Mouse (Mus musculus): ENCODE measurements around the gene Olfr549. TPM values are rescaled to one million over a fixed set of nuclear protein-coding genes. Genes with fewer than 3 reads are reported as not detected.

Olfr549 gene
- polyA plus RNA-seq, 1 experiment from 2014 or later: not detected

DNA sequence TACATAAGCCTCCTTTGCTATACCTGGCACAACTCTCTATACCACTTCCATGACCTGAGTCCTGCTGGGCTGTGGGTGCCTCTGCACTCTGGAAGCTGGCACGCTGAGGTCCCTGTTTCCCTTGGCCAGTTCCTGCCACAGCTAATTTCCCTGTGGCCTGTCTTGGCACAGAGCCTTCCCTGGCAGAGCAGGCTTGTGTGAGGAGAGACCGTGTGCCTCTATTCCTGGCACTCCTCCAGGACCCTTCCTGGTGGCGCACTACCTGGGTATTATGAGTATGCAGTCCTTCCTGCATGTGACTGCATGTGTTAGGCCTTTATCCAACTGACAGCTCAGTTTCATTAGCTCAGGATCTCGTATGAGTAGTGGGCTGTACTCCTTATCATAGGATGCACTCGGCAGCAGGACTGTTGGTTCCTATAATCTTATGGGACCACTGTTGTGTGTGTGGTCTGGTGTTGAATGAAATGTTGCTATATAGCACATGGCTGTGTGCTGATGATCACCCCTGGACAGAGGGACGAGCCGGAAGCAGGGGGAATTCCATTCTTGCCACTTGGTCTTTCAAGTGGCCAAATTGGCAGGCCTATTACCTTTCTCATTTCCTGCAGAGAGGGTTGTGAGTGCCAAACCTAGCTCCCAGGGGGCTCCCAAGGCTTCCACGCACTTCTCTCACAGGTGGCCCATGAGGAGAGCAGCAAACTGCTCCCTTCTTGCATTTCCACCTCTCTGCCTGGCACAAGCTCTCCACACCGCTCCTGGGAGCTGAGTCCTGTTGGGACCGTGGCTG, 33.2 kb upstream of the Olfr549 start:
- 40% methylated on average over 10 of the region's 10 CpGs for WGBS
- Histone ChIP-seq H3K9ac (replicated peaks; ENCODE audit: low read depth, low read length) (no peak overlapping the region), H3K9me3 (ENCODE audit: control insufficient read depth, low read length) (no peaks in the 10 kb centered on the region), H3K36me3 (ENCODE audit: control insufficient read depth, insufficient read depth) (no peaks in the 10 kb centered on the region), H3K27me3 (replicated peaks; ENCODE audit: control insufficient read depth, insufficient read depth, low read length) (peaks cover 3% of the 10 kb centered on the region; the same call in 1 of the 2 replicates), H3K4me1 (replicated peaks; ENCODE audit: control insufficient read depth, insufficient read depth, low read length) (peaks cover 16% of the 10 kb centered on the region), H3K4me3 (replicated peaks; ENCODE audit: low read length) (no peak overlapping the region), H3K27ac (ENCODE audit: low read length) (no peak overlapping the region), H3K4me2 (ENCODE audit: low read length) (no peak overlapping the region)
- ATAC-seq: 0 out of 2 replicates have a peak, but pooled peaks have one; percentile 3

DNA sequence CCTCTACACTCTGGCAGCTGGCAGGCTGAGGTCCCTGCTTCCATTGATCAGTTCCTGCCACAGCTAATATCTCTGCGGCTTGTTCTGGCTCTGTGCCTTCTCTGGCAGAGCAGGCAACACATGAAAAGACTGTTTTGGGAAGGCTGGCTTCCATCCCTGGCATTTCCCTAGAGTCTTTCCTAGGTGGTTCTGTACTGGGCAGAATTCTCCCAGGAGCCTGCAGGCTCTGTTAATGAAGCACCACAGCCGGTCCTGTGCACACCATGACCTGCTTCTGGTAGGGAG, 32.7 kb upstream of the Olfr549 start:
- Histone ChIP-seq H3K4me2 (ENCODE audit: low read length) (no peak overlapping the region), H3K4me1 (replicated peaks; ENCODE audit: control insufficient read depth, insufficient read depth, low read length) (peaks cover 16% of the 10 kb centered on the region), H3K9ac (replicated peaks; ENCODE audit: low read depth, low read length) (no peak overlapping the region), H3K36me3 (ENCODE audit: control insufficient read depth, insufficient read depth) (no peaks in the 10 kb centered on the region), H3K27ac (ENCODE audit: low read length) (no peak overlapping the region), H3K4me3 (replicated peaks; ENCODE audit: low read length) (no peak overlapping the region), H3K9me3 (ENCODE audit: control insufficient read depth, low read length) (no peaks in the 10 kb centered on the region), H3K27me3 (replicated peaks; ENCODE audit: control insufficient read depth, insufficient read depth, low read length) (no peaks in the 10 kb centered on the region; the same call in 1 of the 2 replicates)
- WGBS: 36% methylated on average over 2 of the region's 2 CpGs
- ATAC-seq: peak; percentile 34; the same call in 1 of the 2 replicates

DNA sequence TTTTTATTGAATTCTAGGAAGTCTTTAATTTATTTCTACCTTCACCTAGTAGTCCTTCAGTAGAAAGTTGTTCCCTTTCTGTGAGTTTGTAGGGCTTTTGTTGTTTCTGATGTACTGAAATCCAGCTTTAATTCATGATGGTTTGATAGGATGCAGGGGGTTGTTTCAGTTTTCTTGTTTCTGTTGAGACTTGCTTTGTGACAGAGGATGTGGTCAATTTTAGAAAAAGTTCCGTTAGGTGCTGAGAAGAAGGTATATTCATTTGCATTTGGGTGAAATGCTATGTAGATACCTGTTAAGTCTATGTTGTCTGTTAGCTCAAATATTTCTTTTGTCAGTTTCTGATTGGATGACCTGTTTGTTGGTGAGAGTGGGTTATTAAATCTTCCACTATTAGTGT, 20.6 kb upstream of the Olfr549 start:
- Histone ChIP-seq H3K9me3 (ENCODE audit: control insufficient read depth, low read length) (no peaks in the 10 kb centered on the region), H3K4me3 (replicated peaks; ENCODE audit: low read length) (no peak overlapping the region), H3K4me1 (replicated peaks; ENCODE audit: control insufficient read depth, insufficient read depth, low read length) (no peaks in the 10 kb centered on the region), H3K4me2 (ENCODE audit: low read length) (no peak overlapping the region), H3K27me3 (replicated peaks; ENCODE audit: control insufficient read depth, insufficient read depth, low read length) (no peaks in the 10 kb centered on the region), H3K36me3 (ENCODE audit: control insufficient read depth, insufficient read depth) (no peaks in the 10 kb centered on the region), H3K27ac (ENCODE audit: low read length) (no peak overlapping the region), H3K9ac (replicated peaks; ENCODE audit: low read depth, low read length) (no peak overlapping the region)
- ATAC-seq: no peak
- WGBS: 84% methylated on average over 1 of the region's 1 CpGs

DNA sequence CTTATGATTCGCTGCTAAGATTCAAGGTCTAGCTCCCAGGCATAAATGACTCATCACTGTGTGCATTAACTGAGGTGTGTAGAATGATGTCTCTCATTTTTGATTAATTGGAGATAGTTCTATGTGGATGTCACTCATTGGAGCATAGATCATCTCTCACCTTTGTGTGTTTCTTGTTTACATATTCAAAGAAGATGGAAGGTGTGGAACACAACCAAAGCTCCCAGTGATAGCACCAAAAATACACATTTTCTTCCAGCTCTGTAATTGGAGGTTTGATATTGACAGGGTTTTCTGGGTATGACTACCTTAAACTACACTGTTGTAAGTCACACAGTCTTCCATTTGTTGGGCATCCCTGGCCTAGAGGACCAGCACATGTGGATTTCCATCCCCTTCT, 15.2 kb upstream of the Olfr549 start, which contains the start of gene Olfr547:
Gene Olfr547, plus strand, starts transcription at position 301 of the 400 bp plus-strand sequence.
- Histone ChIP-seq H3K27ac (ENCODE audit: low read length) (no peak within 1 kb of the TSS), H3K4me2 (ENCODE audit: low read length) (no peak within 1 kb of the TSS), H3K27me3 (replicated peaks; ENCODE audit: control insufficient read depth, insufficient read depth, low read length) (no peaks in the 10 kb centered on the region), H3K36me3 (ENCODE audit: control insufficient read depth, insufficient read depth) (no peaks in the 10 kb centered on the region), H3K9ac (replicated peaks; ENCODE audit: low read depth, low read length) (no peak within 1 kb of the TSS), H3K4me3 (replicated peaks; ENCODE audit: low read length) (no peak within 1 kb of the TSS), H3K4me1 (replicated peaks; ENCODE audit: control insufficient read depth, insufficient read depth, low read length) (no peaks in the 10 kb centered on the region), H3K9me3 (ENCODE audit: control insufficient read depth, low read length) (no peaks in the 10 kb centered on the region)
- 71% methylated on average over 1 of the region's 1 CpGs for WGBS
- ATAC-seq: no peak

DNA sequence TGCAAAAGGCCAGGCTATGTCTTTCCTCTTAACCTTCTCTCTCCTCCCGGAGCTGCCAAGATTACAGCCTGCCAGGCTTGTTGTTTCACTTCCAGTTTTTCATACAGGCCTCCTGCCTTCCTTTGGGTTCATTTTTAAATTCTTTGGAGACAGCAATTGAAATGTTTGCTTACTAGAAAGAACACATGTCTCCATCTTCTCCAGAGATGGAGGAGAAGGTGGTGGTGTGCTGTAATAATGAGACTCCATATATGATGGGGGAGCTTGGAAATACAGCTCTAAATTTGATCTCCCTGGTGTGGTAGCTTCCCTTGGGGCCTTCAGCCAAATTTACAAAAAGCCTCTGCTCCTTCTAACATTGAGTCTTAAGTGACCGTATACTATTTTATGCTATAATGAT, 9.1 kb upstream of the Olfr549 start, which contains the start of gene Olfr548-ps1:
Gene Olfr548-ps1, plus strand, starts transcription at position 301 of the 400 bp plus-strand sequence.
- no peak for ATAC-seq
- Histone ChIP-seq H3K36me3 (ENCODE audit: control insufficient read depth, insufficient read depth) (no peaks in the 10 kb centered on the region), H3K4me2 (ENCODE audit: low read length) (no peak within 1 kb of the TSS), H3K9me3 (ENCODE audit: control insufficient read depth, low read length) (no peaks in the 10 kb centered on the region), H3K27me3 (replicated peaks; ENCODE audit: control insufficient read depth, insufficient read depth, low read length) (no peaks in the 10 kb centered on the region), H3K9ac (replicated peaks; ENCODE audit: low read depth, low read length) (no peak within 1 kb of the TSS), H3K4me1 (replicated peaks; ENCODE audit: control insufficient read depth, insufficient read depth, low read length) (no peaks in the 10 kb centered on the region), H3K27ac (ENCODE audit: low read length) (no peak within 1 kb of the TSS), H3K4me3 (replicated peaks; ENCODE audit: low read length) (no peak within 1 kb of the TSS)
- 90% methylated on average over 2 of the region's 2 CpGs for WGBS

DNA sequence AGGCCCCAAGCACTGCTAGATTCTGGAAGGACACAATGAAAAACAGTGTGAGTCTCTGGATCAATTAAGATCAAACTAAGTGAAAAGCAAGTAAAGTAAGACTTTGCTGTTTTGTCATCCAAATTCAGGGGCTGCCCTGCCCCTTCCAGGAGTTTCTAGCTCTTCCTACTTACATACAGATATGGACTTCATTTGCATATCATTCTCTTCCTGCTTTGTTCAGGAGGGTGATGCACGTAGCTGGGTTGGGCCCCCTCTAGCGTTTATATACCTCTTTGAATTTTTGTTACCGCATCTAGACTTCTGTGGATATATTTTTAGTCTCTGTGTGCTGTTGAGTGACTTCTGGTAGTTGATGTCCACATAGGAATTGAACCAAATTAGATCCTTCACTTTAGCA, 8.4 kb upstream of the Olfr549 start:
- H3K9me3 ChIP-seq (ENCODE audit: control insufficient read depth, low read length): no peaks in the 10 kb centered on the region
- no peaks in the 10 kb centered on the region for H3K27me3 ChIP-seq (replicated peaks; ENCODE audit: control insufficient read depth, insufficient read depth, low read length)
- H3K4me1 ChIP-seq (replicated peaks; ENCODE audit: control insufficient read depth, insufficient read depth, low read length): no peaks in the 10 kb centered on the region
- 67% methylated on average over 3 of the region's 3 CpGs for WGBS
- H3K36me3 ChIP-seq (ENCODE audit: control insufficient read depth, insufficient read depth): no peaks in the 10 kb centered on the region
- ATAC-seq: no peak
- H3K4me3 ChIP-seq (replicated peaks; ENCODE audit: low read length): no peak overlapping the region
- no peak overlapping the region for H3K27ac ChIP-seq (ENCODE audit: low read length)
- no peak overlapping the region for H3K4me2 ChIP-seq (ENCODE audit: low read length)
- H3K9ac ChIP-seq (replicated peaks; ENCODE audit: low read depth, low read length): no peak overlapping the region

DNA sequence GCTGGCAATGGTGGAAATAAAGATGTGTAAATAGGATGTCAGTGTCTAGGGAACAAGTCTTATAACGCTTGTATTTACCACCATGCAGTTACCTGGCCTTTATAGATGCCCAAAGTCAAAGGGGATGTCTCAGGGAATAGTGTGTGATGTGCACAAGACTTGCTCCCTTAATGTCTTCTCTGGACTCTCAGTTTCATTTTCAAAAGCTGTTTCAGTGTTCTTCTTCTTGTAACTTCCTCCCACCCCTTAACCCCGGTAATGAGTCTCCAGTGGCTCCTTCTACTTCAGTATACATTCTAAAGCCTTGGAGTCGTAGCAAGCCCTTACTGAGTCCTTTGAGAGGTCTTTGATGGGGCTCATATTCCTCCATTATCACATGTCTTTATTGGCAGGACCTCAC, 3.6 kb downstream of the Olfr549 start:
- Histone ChIP-seq H3K9ac (replicated peaks; ENCODE audit: low read depth, low read length) (no peak overlapping the region), H3K27ac (ENCODE audit: low read length) (no peak overlapping the region), H3K36me3 (ENCODE audit: control insufficient read depth, insufficient read depth) (no peaks in the 10 kb centered on the region), H3K27me3 (replicated peaks; ENCODE audit: control insufficient read depth, insufficient read depth, low read length) (no peaks in the 10 kb centered on the region), H3K4me2 (ENCODE audit: low read length) (no peak overlapping the region), H3K9me3 (ENCODE audit: control insufficient read depth, low read length) (no peaks in the 10 kb centered on the region), H3K4me3 (replicated peaks; ENCODE audit: low read length) (no peak overlapping the region), H3K4me1 (replicated peaks; ENCODE audit: control insufficient read depth, insufficient read depth, low read length) (no peaks in the 10 kb centered on the region)
- WGBS: 84% methylated on average over 3 of the region's 3 CpGs
- ATAC-seq: no peak

DNA sequence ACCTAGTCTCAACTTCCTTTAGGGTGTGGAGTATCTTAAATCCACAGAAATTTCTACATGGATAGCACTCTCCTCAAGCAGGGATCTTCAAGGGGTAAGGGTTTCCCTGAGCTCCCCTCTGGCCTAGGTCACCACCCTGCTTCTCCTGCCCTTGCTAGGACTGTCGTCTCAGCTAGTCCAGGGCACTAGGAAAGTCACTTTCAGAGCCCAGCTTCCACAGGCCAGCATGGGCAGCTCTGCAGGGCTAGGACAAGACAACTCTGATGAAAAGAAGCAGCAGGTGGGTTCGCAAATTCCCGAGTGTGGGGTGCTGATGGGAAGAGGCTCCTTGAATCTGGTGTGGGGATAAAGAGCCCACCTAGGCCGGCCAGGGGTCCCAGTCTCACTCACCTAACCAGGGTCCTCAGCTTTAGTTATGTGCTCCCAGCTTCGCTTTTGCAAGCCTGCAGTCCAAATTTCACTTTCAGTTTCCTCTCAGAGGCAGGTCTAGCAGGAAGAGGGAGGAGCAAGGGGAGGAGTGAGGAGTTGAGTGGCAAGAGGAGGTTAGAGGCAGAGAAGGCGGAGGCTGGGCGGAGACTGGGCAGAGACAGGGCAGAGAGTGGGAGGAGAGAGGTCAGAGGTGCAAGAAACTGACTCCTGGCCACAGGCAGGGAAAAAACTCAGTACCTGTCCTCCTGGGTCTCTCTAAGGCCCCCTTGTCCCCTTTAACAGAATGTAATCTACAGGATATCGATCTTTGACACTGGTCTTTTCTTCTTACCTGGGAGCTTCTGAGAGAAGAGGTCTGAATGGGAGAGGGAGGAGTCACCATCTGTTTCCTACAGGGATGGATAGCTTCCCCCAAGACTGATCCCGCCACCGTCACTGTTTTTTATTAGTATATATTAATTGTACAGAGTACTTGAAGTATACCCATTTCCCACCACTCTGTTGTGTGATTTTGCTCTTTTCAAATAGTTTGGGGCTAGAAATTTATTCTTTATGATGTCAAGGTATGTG, 15.6 kb downstream of the Olfr549 start, which contains the start of gene Trim21:
Gene Trim21, minus strand, starts transcription at position 488 of the 999 bp plus-strand sequence.
- no peak within 1 kb of the TSS for H3K9ac ChIP-seq (replicated peaks; ENCODE audit: low read depth, low read length)

DNA sequence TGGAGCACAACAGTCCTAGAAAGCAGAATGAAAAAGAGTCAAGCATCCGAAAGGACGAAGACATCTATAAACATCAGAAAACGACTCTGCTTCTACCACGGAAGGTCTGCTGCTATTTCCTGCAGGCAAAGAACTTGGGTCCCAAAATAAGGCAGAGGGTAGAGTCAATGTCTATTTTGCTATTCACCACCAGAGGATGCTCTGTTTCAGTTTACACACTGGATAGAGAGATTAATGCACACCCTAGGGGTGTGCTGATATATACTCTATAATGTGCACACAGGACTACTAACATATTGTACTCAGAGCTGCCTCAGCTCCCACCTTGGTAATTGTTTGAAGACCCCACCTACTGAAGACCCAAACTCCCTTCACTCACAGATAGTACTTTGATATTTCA, 16.5 kb downstream of the Olfr549 start:
- WGBS: 93% methylated on average over 4 of the region's 4 CpGs
- H3K27ac ChIP-seq (ENCODE audit: low read length): no peak overlapping the region
- no peak overlapping the region for H3K9ac ChIP-seq (replicated peaks; ENCODE audit: low read depth, low read length)
- H3K4me3 ChIP-seq (replicated peaks; ENCODE audit: low read length): no peak overlapping the region
- no peaks in the 10 kb centered on the region for H3K9me3 ChIP-seq (ENCODE audit: control insufficient read depth, low read length)
- no peak overlapping the region for H3K4me2 ChIP-seq (ENCODE audit: low read length)
- H3K36me3 ChIP-seq (ENCODE audit: control insufficient read depth, insufficient read depth): no peaks in the 10 kb centered on the region
- H3K27me3 ChIP-seq (replicated peaks; ENCODE audit: control insufficient read depth, insufficient read depth, low read length): no peaks in the 10 kb centered on the region
- no peak for ATAC-seq
- H3K4me1 ChIP-seq (replicated peaks; ENCODE audit: control insufficient read depth, insufficient read depth, low read length): no peaks in the 10 kb centered on the region

More for the DNA sequence above, 15.6 kb downstream of the Olfr549 start, which contains the start of gene Trim21:
- H3K4me2 ChIP-seq (ENCODE audit: low read length): peak within 1 kb of the TSS; percentile 24
- ATAC-seq: peak; percentile 78
- 25% methylated on average over 10 of the region's 10 CpGs for WGBS
- no peaks in the 10 kb centered on the region for H3K9me3 ChIP-seq (ENCODE audit: control insufficient read depth, low read length)
- no peaks in the 10 kb centered on the region for H3K4me1 ChIP-seq (replicated peaks; ENCODE audit: control insufficient read depth, insufficient read depth, low read length)
- no peaks in the 10 kb centered on the region for H3K36me3 ChIP-seq (ENCODE audit: control insufficient read depth, insufficient read depth)
- no peaks in the 10 kb centered on the region for H3K27me3 ChIP-seq (replicated peaks; ENCODE audit: control insufficient read depth, insufficient read depth, low read length)
- H3K27ac ChIP-seq (ENCODE audit: low read length): no peak within 1 kb of the TSS
- peak within 1 kb of the TSS; percentile 20 for H3K4me3 ChIP-seq (replicated peaks; ENCODE audit: low read length)
